Mouse (Mus musculus) heart, adult 2 months (tissue): ENCODE results near the gene Pex7. TPM values are rescaled to one million over a fixed set of nuclear protein-coding genes. Genes with fewer than 3 reads are reported as not detected.

Experiments used
- DNase-seq, 2 experiments: peaks; one replicate each; pipeline ENCODE4 v3.0.0; 2021
- H3K27ac ChIP-seq: fragments of 200-600 bp; 2 replicates; pipeline ENCODE4 v1.8.1; 2022
- H3K27me3 ChIP-seq: fragments of 200-500 bp; 2 replicates; pipeline ENCODE4 v1.6.1; 2012; ENCODE audit warnings: mild to moderate bottlenecking, low read length, inconsistent platforms, mixed read lengths; ENCODE audit not compliant: control insufficient read depth, insufficient read depth
- H3K36me3 ChIP-seq: fragments of 200-500 bp; 2 replicates; pipeline ENCODE4 v1.6.1; 2012; ENCODE audit warnings: low read length, inconsistent platforms; ENCODE audit not compliant: control insufficient read depth, insufficient read depth
- H3K4me1 ChIP-seq: fragments of 200-500 bp; 2 replicates; pipeline ENCODE4 v1.6.1; 2011; ENCODE audit warnings: low read length; ENCODE audit not compliant: control insufficient read depth, insufficient read depth
- H3K4me3 ChIP-seq: fragments of 200-600 bp; 2 replicates; pipeline ENCODE4 v1.8.1; 2022
- H3K79me2 ChIP-seq: fragments of 200-500 bp; replicated peaks from 2 replicates; pipeline ENCODE4 v1.6.1; 2012; ENCODE audit warnings: mild to moderate bottlenecking, inconsistent platforms, low read length, moderate library complexity, mixed read lengths; ENCODE audit not compliant: control insufficient read depth, insufficient read depth
- H3K9ac ChIP-seq: fragments of 200-500 bp; 2 replicates; pipeline ENCODE4 v1.6.1; 2012; ENCODE audit warnings: low read depth, mild to moderate bottlenecking, control low read depth, inconsistent platforms, low read length, mixed read lengths
- CTCF ChIP-seq: fragments of 200-600 bp; IDR thresholded peaks from 2 replicates; pipeline ENCODE4 v1.8.1; 2022; ENCODE audit warnings: antibody characterized with exemption, mild to moderate bottlenecking, moderate library complexity
- EP300 ChIP-seq: fragments of 200-500 bp; IDR thresholded peaks from 2 replicates; pipeline ENCODE4 v1.6.1; 2011; ENCODE audit warnings: low read depth, low read length, control low read depth; ENCODE audit not compliant: insufficient read depth
- POLR2A ChIP-seq: fragments of 200-500 bp; IDR thresholded peaks from 2 replicates; pipeline ENCODE4 v1.6.1; 2011; ENCODE audit warnings: mild to moderate bottlenecking, low read depth, low read length, control low read depth; ENCODE audit not compliant: insufficient read depth
- WGBS: fragments of 180-500 bp; shearing (Covaris S2); methylation state at CpG from one replicate; pipeline ENCODE4 v1.1.7; 2018; 5-methylcytosine and 5-hydroxymethylcytosine counted together
- intact Hi-C: fragments of 180-260 bp; cut with DNase I; formaldehyde crosslinking; loops from one replicate; pipeline ENCODE4 v1.15.1; 2025
- polyA plus RNA-seq: library from polyadenylated mRNA; depleted of rRNA; stranded (reverse); fragments of >200 nt; gene quantifications from 2 replicates; pipeline ENCODE4 v1.2.3, GENCODE M21; 2012
- total RNA-seq, 2 experiments: library from RNA; stranded (reverse); gene quantifications; 2 replicates each; pipeline ENCODE4 v1.2.3; 2021

The Pex7 gene
- total and polyA plus RNA-seq, 3 experiments = 32.5 to 37.6 (median 32.8) TPM

- Histone ChIP-seq H3K4me3 (no peak overlapping the region), H3K36me3 (no peaks in the 10 kb centered on the region), H3K79me2 (no peaks in the 10 kb centered on the region), H3K27ac (no peak overlapping the region), H3K27me3 (no peaks in the 10 kb centered on the region), H3K4me1 (no peaks in the 10 kb centered on the region), H3K9ac (no peak overlapping the region)
- 64% methylated on average over 3 of the region's 3 CpGs for WGBS
- DNase-seq = no peak
- intact Hi-C loops = no loop called here
- TF ChIP-seq CTCF (no peak), EP300 (no peak), POLR2A (no peak)
Observed at GRCm38 (mm10) chr10:19886249-19886648, 21.2 kb downstream of the Pex7 start.

DNA sequence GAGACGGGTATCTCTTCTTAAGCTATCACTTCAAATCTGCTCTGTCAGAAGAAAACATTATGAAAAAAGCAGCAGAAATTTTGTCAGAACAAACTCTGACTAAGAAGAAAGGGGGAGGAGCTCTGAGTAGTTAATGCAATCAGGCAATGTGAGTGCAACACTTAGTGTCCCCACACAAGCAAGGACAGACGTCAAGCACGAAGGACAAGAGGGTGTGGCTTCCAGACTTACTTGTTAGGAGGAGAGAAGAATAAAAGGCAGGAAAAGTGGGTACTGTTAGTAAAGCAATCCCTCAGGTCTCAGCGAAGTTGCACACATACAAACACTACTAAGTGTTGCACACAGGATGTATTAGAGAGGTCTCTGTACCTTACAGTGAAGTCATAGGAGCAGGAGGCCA, 23.1 kb downstream of the Pex7 start:
- TF ChIP-seq EP300 = no peak
- no peak for TF ChIP-seq POLR2A
- TF ChIP-seq CTCF = no peak
- Histone ChIP-seq H3K4me1 (no peaks in the 10 kb centered on the region), H3K4me3 (no peak overlapping the region), H3K27ac (no peak overlapping the region), H3K27me3 (no peaks in the 10 kb centered on the region), H3K9ac (no peak overlapping the region), H3K36me3 (no peaks in the 10 kb centered on the region), H3K79me2 (no peaks in the 10 kb centered on the region)
- DNase-seq = no peak
- WGBS = 62% methylated on average over 4 of the region's 4 CpGs
- intact Hi-C loops = no loop called here

- 55% methylated on average over 3 of the region's 3 CpGs for WGBS
- Histone ChIP-seq H3K27ac (no peak overlapping the region), H3K36me3 (no peaks in the 10 kb centered on the region), H3K4me1 (no peaks in the 10 kb centered on the region), H3K27me3 (no peaks in the 10 kb centered on the region), H3K4me3 (no peak overlapping the region), H3K9ac (no peak overlapping the region), H3K79me2 (no peaks in the 10 kb centered on the region)
- DNase-seq = no peak
- TF ChIP-seq POLR2A (no peak), CTCF (no peak), EP300 (no peak)
- intact Hi-C loops = no loop called here
Observed at GRCm38 (mm10) chr10:19880437-19880836, 27.1 kb downstream of the Pex7 start.

DNA sequence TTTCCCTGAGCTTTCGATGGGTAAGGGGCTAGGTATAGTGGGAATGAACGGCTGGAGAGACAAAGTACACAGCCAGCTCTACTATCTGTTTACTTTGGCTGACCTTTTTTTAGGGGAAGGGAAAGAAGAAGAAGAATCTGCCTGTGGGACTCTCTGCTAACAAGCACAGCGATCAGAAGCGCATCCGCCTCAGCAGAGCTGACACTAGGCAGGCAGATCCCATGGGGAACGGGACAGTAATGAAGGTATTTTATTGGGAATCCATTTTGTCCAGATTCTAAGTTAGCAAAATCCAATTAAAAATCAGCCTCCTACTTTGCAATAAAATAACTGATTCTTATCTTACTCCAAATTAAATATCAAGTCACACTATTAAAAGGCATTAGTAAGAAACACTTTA, 28.3 kb downstream of the Pex7 start:
- Histone ChIP-seq H3K4me1 (no peaks in the 10 kb centered on the region), H3K79me2 (no peaks in the 10 kb centered on the region), H3K9ac (no peak overlapping the region), H3K27ac (no peak overlapping the region), H3K36me3 (no peaks in the 10 kb centered on the region), H3K27me3 (no peaks in the 10 kb centered on the region), H3K4me3 (no peak overlapping the region)
- intact Hi-C loops = no loop called here
- TF ChIP-seq CTCF (no peak), EP300 (no peak), POLR2A (no peak)
- WGBS = 71% methylated on average over 6 of the region's 6 CpGs
- no peak for DNase-seq

- H3K27me3 ChIP-seq = no peaks in the 10 kb centered on the region
- 84% methylated on average over 9 of the region's 9 CpGs for WGBS
- no peak for TF ChIP-seq CTCF
- TF ChIP-seq EP300 = no peak
- TF ChIP-seq POLR2A = no peak
- no peak overlapping the region for H3K9ac ChIP-seq
- H3K4me1 ChIP-seq = no peaks in the 10 kb centered on the region
- intact Hi-C loops = no loop called here
- H3K79me2 ChIP-seq = no peaks in the 10 kb centered on the region
- no peak for DNase-seq
- H3K4me3 ChIP-seq = no peak overlapping the region
- no peak overlapping the region for H3K27ac ChIP-seq
- H3K36me3 ChIP-seq = no peaks in the 10 kb centered on the region
Observed at GRCm38 (mm10) chr10:19877679-19878078, 29.8 kb downstream of the Pex7 start.

DNA sequence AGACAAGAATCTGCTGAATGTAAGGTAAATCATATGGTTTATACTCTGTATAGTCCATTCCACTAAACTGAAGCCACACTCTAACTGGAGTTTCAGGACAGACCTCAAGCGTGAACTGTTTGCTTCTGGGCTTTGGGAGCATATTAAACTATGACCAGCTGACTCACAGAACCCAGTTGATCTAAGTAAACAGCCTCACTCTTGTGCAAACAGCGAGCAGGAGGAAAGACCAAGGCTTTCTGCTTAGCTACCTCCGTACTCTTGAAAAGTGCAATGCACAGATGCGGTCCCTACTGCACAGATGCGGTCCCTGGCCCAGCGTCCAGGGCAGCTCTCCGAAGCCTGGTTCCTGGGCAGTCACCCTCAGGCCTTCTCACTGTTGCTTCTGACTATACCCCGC, 30.2 kb downstream of the Pex7 start:
- 93% methylated on average over 8 of the region's 8 CpGs for WGBS
- no peaks in the 10 kb centered on the region for H3K79me2 ChIP-seq
- no peaks in the 10 kb centered on the region for H3K4me1 ChIP-seq
- intact Hi-C loops = no loop called here
- no peak overlapping the region for H3K4me3 ChIP-seq
- H3K36me3 ChIP-seq = no peaks in the 10 kb centered on the region
- DNase-seq = no peak
- no peak overlapping the region for H3K9ac ChIP-seq
- H3K27me3 ChIP-seq = no peaks in the 10 kb centered on the region
- TF ChIP-seq EP300 = no peak
- TF ChIP-seq POLR2A = no peak
- no peak for TF ChIP-seq CTCF
- H3K27ac ChIP-seq = no peak overlapping the region

DNA sequence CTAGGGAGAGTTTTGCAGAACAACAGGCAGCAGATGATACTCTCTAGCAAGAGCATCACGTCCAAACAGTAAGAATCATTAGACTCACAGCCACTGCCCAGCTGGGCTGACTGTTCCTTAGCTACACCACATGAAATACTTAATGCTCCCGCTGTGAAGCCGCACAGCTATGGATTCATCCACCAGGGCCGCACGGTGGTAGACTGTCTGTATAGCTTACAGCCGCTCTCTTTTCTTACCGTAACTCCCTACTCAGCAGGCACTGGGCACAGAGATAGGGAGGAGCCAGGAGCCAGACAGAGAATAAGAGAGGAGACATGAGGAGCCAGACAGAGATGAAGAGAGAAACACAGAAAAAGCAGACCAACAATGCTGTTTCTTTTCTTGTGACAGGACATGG, 30.8 kb downstream of the Pex7 start:
- Histone ChIP-seq H3K9ac (no peak overlapping the region), H3K4me1 (no peaks in the 10 kb centered on the region), H3K27ac (no peak overlapping the region), H3K36me3 (no peaks in the 10 kb centered on the region), H3K27me3 (no peaks in the 10 kb centered on the region), H3K4me3 (no peak overlapping the region), H3K79me2 (no peaks in the 10 kb centered on the region)
- no peak for TF ChIP-seq POLR2A
- TF ChIP-seq EP300 = no peak
- no peak for TF ChIP-seq CTCF
- WGBS = 80% methylated on average over 7 of the region's 7 CpGs
- intact Hi-C loops = no loop called here
- no peak for DNase-seq
